10 mouse cellular contexts compared by ENCODE assay signal in genomic region chr1:181861181-181861902, GRCm38 (mm10). TPM values are rescaled to one million over a fixed set of nuclear protein-coding genes. Genes with fewer than 3 reads are reported as not detected.
DNase-seq lines count a peak whose midpoint lies in the region; ATAC-seq and TF ChIP-seq lines count a peak whose summit lies in the region.
"Had no signal": no experiment of that assay in that cellular context is flagged by ENCODE, and none has a peak within 500 bp of the region (broad histone marks: within the 10 kb centered on the region; RNA-seq: fewer than 3 reads in every experiment).

No protein-coding gene starts in this region.

- no peak for DNase-seq in lung, postnatal 0 days (ENCODE audit: low spot score)
- no peak for DNase-seq in lung, adult 18-20 months
- DNase-seq in MEL (ENCODE audit: low read depth, low spot score): peak; percentile 64
- DNase-seq in ovary, adult 18-20 months (ENCODE audit: low spot score): no peak
- no peak for DNase-seq in urinary bladder, postnatal 10 days (ENCODE audit: low spot score)
- DNase-seq: cerebellum, postnatal 36 days had no signal

- H3K4me3 ChIP-seq in lung, postnatal 0 days (ENCODE audit: low read depth, low read length): no peak overlapping the region
- H3K4me3 ChIP-seq in MEL (ENCODE audit: control insufficient read depth in 1 of 2, insufficient read depth in 1 of 2, low read depth in 2 of 2, low read length in 2 of 2): peak overlapping the region in 1 of 2 experiments; percentile 26; a peak in 1 of 4 replicates
- no peak overlapping the region for H3K4me3 ChIP-seq in intestine, postnatal 0 days (ENCODE audit: low read depth, low read length)
- no peak overlapping the region for H3K4me3 ChIP-seq in myocyte
- H3K4me3 ChIP-seq: left cerebral cortex, adult 2 months had no signal

- no peak overlapping the region for H3K4me2 ChIP-seq in lung, postnatal 0 days (replicated peaks; ENCODE audit: low read depth, low read length)
- H3K4me2 ChIP-seq in intestine, postnatal 0 days (replicated peaks; ENCODE audit: low read depth): no peak overlapping the region
- peak overlapping the region; percentile 29 for H3K4me2 ChIP-seq in myocyte (ENCODE audit: low read depth)

- H3K27ac ChIP-seq in lung, postnatal 0 days (ENCODE audit: low read length): peak overlapping the region; percentile 68
- H3K27ac ChIP-seq in MEL (ENCODE audit: control insufficient read depth, low read depth, low read length): peak overlapping the region; percentile 82
- H3K27ac ChIP-seq in intestine, postnatal 0 days (ENCODE audit: low read depth, low read length): peak overlapping the region; percentile 9; the same call in 1 of the 2 replicates
- H3K27ac ChIP-seq: left cerebral cortex, adult 2 months had no signal

- H3K9me3 ChIP-seq in lung, postnatal 0 days (ENCODE audit: low read length): no peaks in the 10 kb centered on the region
- H3K9me3 ChIP-seq in MEL (replicated peaks; ENCODE audit: insufficient read depth, low read length): no peaks in the 10 kb centered on the region
- 0 out of 2 replicates have a peak, but pooled peaks cover 2% of the 10 kb centered on the region for H3K9me3 ChIP-seq in intestine, postnatal 0 days (ENCODE audit: control insufficient read depth)

- WGBS in lung, postnatal 0 days: 75% methylated on average over 2 of the region's 2 CpGs
- WGBS in intestine, postnatal 0 days: 78% methylated on average over 2 of the region's 2 CpGs

- no peak overlapping the region for H3ac ChIP-seq in myocyte (ENCODE audit: control insufficient read depth, insufficient read length)

- TF ChIP-seq RAD21 in MEL (IDR thresholded peaks at IDR 0.05; ENCODE audit: low read depth, low read length): no peak

- no peaks in the 10 kb centered on the region for H3K79me2 ChIP-seq in MEL (ENCODE audit: control insufficient read depth, insufficient read depth, low read length, poor library complexity)
- H3K79me2 ChIP-seq in myocyte (ENCODE audit: control insufficient read depth, insufficient read depth): no peaks in the 10 kb centered on the region

- TF ChIP-seq POLR2A in MEL (IDR thresholded peaks at IDR 0.05; ENCODE audit: control insufficient read depth in 1 of 2, insufficient read depth in 1 of 2, low read depth in 1 of 2, low read length in 2 of 2, poor library complexity in 1 of 2) (no peak), myocyte (IDR thresholded peaks at IDR 0.05; ENCODE audit: insufficient read length, low read depth) (no peak)

- ATAC-seq in lung, postnatal 0 days: no peak
- no peak for ATAC-seq in intestine, postnatal 0 days

- H3K4me1 ChIP-seq in lung, postnatal 0 days (ENCODE audit: insufficient read depth, low read depth, low read length): no peaks in the 10 kb centered on the region
- H3K4me1 ChIP-seq in MEL (ENCODE audit: control insufficient read depth in 1 of 2, insufficient read depth in 2 of 2, low read length in 2 of 2): peaks cover 2 to 35% of the 10 kb centered on the region in 2 experiments; a peak in 3 of 4 replicates
- 0 out of 2 replicates have a peak, but pooled peaks cover 5% of the 10 kb centered on the region for H3K4me1 ChIP-seq in intestine, postnatal 0 days (replicated peaks; ENCODE audit: control insufficient read depth, insufficient read depth, low read length)

- no peak for TF ChIP-seq CTCF in lung, postnatal 0 days (IDR thresholded peaks at IDR 0.05)
- no peak for TF ChIP-seq CTCF in MEL (IDR thresholded peaks at IDR 0.05 in 2 of 3, conservative IDR thresholded peaks at IDR 0.05 in 1 of 3; ENCODE audit: control insufficient read depth in 1 of 3, insufficient read depth in 1 of 3, low read depth in 2 of 3, low read length in 3 of 3, poor library complexity in 1 of 3, severe bottlenecking in 1 of 3)
- TF ChIP-seq CTCF in intestine, postnatal 0 days (IDR thresholded peaks at IDR 0.05; ENCODE audit: low read depth): no peak

- no peaks in the 10 kb centered on the region for H3K27me3 ChIP-seq in lung, postnatal 0 days (replicated peaks; ENCODE audit: insufficient read depth, low read length)
- H3K27me3 ChIP-seq in MEL (ENCODE audit: control insufficient read depth in 1 of 2, insufficient read depth in 2 of 2, low read length in 2 of 2): no peaks in the 10 kb centered on the region
- H3K27me3 ChIP-seq in intestine, postnatal 0 days (replicated peaks; ENCODE audit: control insufficient read depth, insufficient read depth, low read length): no peaks in the 10 kb centered on the region
- H3K27me3 ChIP-seq in myocyte (ENCODE audit: control insufficient read depth, insufficient read depth, insufficient read length): no peaks in the 10 kb centered on the region
- H3K27me3 ChIP-seq: Patski had no signal

- no peaks in the 10 kb centered on the region for H3K36me3 ChIP-seq in lung, postnatal 0 days (ENCODE audit: insufficient read depth, low read length)
- H3K36me3 ChIP-seq in MEL (ENCODE audit: control insufficient read depth in 1 of 2, insufficient read depth in 2 of 2, low read length in 2 of 2): peaks cover 0 to 13% of the 10 kb centered on the region in 2 experiments; a peak in 2 of 4 replicates
- no peaks in the 10 kb centered on the region for H3K36me3 ChIP-seq in intestine, postnatal 0 days (ENCODE audit: control insufficient read depth, insufficient read depth)
- H3K36me3 ChIP-seq in myocyte (ENCODE audit: control insufficient read depth, insufficient read depth): no peaks in the 10 kb centered on the region

- TF ChIP-seq EP300 in lung, postnatal 0 days (IDR thresholded peaks at IDR 0.05): no peak
- TF ChIP-seq EP300 in MEL (IDR thresholded peaks at IDR 0.05; ENCODE audit: low read depth in 1 of 2, low read length in 2 of 2): peak; percentile 74 to 77

- H3K9ac ChIP-seq in lung, postnatal 0 days (replicated peaks; ENCODE audit: low read depth): no peak overlapping the region
- H3K9ac ChIP-seq in MEL (ENCODE audit: control insufficient read depth, low read depth, low read length, poor library complexity, severe bottlenecking): peak overlapping the region; percentile 27
- no peak overlapping the region for H3K9ac ChIP-seq in intestine, postnatal 0 days (ENCODE audit: low read depth, low read length)

TF ChIP-seq in MEL, 35 proteins besides CTCF, POLR2A, EP300 and RAD21 (continues in another document):
- TF ChIP-seq MYB (IDR thresholded peaks at IDR 0.05; ENCODE audit: low read depth, low read length) (peak; percentile 36; the same call in 1 of the 2 replicates), RCOR1 (IDR thresholded peaks at IDR 0.05; ENCODE audit: low read depth, low read length) (peak; percentile 92), TBP (IDR thresholded peaks at IDR 0.05; ENCODE audit: low read depth, low read length) (no peak), NRF1 (IDR thresholded peaks at IDR 0.05; ENCODE audit: insufficient read depth, low read depth, low read length, poor library complexity, severe bottlenecking) (no peak), MXI1 (IDR thresholded peaks at IDR 0.05; ENCODE audit: low read depth, low read length) (peak; percentile 65; the same call in 1 of the 2 replicates), USF1 (IDR thresholded peaks at IDR 0.05; ENCODE audit: low read depth, low read length) (no peak), GATA1 (IDR thresholded peaks at IDR 0.05; ENCODE audit: low read depth, low read length) (peak; percentile 80), ETS1 (IDR thresholded peaks at IDR 0.05; ENCODE audit: low read depth, low read length) (peak; percentile 52; the same call in 1 of the 2 replicates), BHLHE40 (IDR thresholded peaks at IDR 0.05; ENCODE audit: borderline replicate concordance, low read depth, low read length) (peak; percentile 80; the same call in 1 of the 2 replicates), MAX (IDR thresholded peaks at IDR 0.05; ENCODE audit: low read length) (0 out of 2 replicates have a peak, but pooled peaks have one; percentile 55), GABPA (IDR thresholded peaks at IDR 0.05; ENCODE audit: low read depth, low read length) (no peak), MAZ (IDR thresholded peaks at IDR 0.05; ENCODE audit: low read depth, low read length) (no peak), ELF1 (IDR thresholded peaks at IDR 0.05; ENCODE audit: low read depth, low read length) (0 out of 2 replicates have a peak, but pooled peaks have one; percentile 11), TAL1 (IDR thresholded peaks at IDR 0.05; ENCODE audit: low read length) (peak; percentile 71)

TF ChIP-seq in myocyte, 11 proteins besides CTCF, POLR2A, EP300 and RAD21:
- no peak for TF ChIP-seq REST (IDR thresholded peaks at IDR 0.05; ENCODE audit: insufficient read depth, insufficient read length)
- no peak for TF ChIP-seq MAX (IDR thresholded peaks at IDR 0.05; ENCODE audit: low read depth)
- no peak for TF ChIP-seq TCF3 (IDR thresholded peaks at IDR 0.05; ENCODE audit: insufficient read length, low read depth)
- no peak for TF ChIP-seq SRF (IDR thresholded peaks at IDR 0.05; ENCODE audit: control insufficient read depth, insufficient read length, low read depth)
- no peak for TF ChIP-seq POLR2AphosphoS2 (IDR thresholded peaks at IDR 0.05; ENCODE audit: insufficient read length, low read depth)
- no peak for TF ChIP-seq TCF12 (IDR thresholded peaks at IDR 0.05; ENCODE audit: insufficient read depth, poor library complexity, severe bottlenecking)
- TF ChIP-seq MYOG (IDR thresholded peaks at IDR 0.05; ENCODE audit: control insufficient read depth in 1 of 3, insufficient read depth in 1 of 3, insufficient read length in 2 of 3, low read depth in 2 of 3): no peak
- TF ChIP-seq USF1 (IDR thresholded peaks at IDR 0.05; ENCODE audit: low read depth): no peak
- TF ChIP-seq E2F4 (IDR thresholded peaks at IDR 0.05; ENCODE audit: insufficient read depth): no peak
- no peak for TF ChIP-seq MYOD1 (IDR thresholded peaks at IDR 0.05; ENCODE audit: control insufficient read depth in 1 of 3, insufficient read length in 2 of 3, low read depth in 2 of 3)
- TF ChIP-seq CEBPB (IDR thresholded peaks at IDR 0.05; ENCODE audit: insufficient read depth, poor library complexity, severe bottlenecking): no peak
TF ChIP-seq in myocyte: peak in this region for 0.

RNA-seq across cellular contexts. Expression of gene Lbr, which starts 18.5 kb away (rescaled TPM):
- polyA plus RNA-seq in lung, postnatal 0 days (2015; fragmentation: Nextera tagmentation; extraction: Ambion mirVana): 51.7 and 54.3 TPM in 2 replicates
- total RNA-seq in MEL (2012; rRNA removed): 106 and 111 TPM in 2 replicates
- polyA plus RNA-seq in MEL (2012; ENCODE audit: insufficient read depth in 1 of 2, insufficient read length in 2 of 2, low read depth in 1 of 2, low replicate concordance in 2 of 2, missing spikeins in 1 of 2) (100 to 1,000 TPM in 1 of 2 experiments, not detected in 1; 120 TPM), myocyte (2012; fragmentation: generic; extraction: Trizol) (15.1 TPM)
- polyA plus RNA-seq in intestine, postnatal 0 days (2015; fragmentation: Nextera tagmentation; extraction: Ambion mirVana): 34.4 and 37.7 TPM in 2 replicates

Comparison
In these comparisons a context has a peak if more than half of its experiments do, and no peak if none do; other contexts are left out.
1. H3K27ac ChIP-seq: peak in every context shown above with its lines; median percentile 82 in MEL; 68 in lung, postnatal 0 days; 9 in intestine, postnatal 0 days.